Mouse (Mus musculus) thymus, postnatal 36 days (tissue): ENCODE measurements at regions not wholly inside any gene's neighbourhood (a gene's known extent, or its start where the extent isn't known, plus 50 kb on each side); places are given as distances from the start of the nearest gene placed in this dataset.

Source experiments
- DNase-seq, 2 experiments: peaks; one replicate each; pipeline ENCODE4 v3.0.0; 2022; ENCODE audit warnings: mixed read lengths in 2 of 2

DNA sequence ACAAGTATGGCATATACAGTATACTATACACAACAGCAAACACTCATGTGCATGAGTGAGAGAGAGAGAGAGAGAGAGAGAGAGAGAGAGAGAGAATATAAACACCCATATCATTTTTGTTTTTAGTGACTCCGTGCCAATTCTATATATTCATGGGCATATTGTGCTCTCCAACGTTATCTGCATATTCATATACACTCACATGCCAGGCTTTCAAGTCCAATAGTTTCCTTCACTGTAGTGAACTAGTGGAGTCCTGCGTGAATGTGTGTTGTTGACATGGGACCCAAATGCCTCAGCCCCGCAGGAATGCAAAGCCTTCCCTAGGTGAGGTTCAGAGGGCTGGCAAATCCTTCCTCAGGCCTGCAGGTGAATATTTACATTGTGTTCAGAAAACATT lies 53.4 kb upstream of the Nab1 start:
- no peak for DNase-seq

DNA sequence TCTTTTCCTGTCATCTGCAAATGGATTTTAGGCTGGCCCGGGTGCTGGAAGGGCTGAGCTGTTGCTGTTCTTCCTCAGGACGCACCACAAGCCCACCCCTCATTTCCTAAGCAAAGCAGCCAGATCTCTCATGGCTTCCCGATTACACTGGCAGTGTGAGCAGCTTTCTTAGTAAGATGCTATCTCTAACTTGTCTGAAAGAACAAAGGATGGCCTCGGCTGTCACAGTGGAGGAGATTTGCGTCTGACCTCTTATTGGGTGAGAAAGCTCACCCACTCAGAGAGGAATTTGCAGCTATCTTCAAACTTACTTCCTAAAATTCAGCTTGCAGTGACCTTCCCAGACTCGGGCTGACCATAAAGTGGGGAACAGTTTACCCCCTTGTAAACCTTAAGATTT lies 64.7 kb upstream of the Nemp2 start:
- DNase-seq: no peak

DNA sequence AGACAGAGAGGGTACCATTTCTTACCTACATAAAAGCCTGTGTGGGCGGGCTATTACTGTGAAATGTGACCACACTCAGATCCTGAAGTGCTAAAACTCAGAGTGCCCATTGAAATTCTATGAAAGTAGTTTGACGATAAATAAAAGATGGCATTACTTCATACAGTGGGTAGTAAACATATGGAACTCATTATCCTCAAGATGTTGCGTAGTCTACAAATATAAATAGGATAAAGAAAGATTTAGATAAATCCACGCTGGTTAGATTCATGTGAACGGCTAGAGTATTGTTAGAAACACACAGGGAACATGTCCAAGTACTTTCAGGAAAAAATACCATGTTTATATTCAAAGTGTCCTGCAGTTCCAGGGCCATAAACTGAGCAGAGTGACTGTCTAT lies 58.8 kb upstream of the Nemp2 start:
- no peak for DNase-seq

DNA sequence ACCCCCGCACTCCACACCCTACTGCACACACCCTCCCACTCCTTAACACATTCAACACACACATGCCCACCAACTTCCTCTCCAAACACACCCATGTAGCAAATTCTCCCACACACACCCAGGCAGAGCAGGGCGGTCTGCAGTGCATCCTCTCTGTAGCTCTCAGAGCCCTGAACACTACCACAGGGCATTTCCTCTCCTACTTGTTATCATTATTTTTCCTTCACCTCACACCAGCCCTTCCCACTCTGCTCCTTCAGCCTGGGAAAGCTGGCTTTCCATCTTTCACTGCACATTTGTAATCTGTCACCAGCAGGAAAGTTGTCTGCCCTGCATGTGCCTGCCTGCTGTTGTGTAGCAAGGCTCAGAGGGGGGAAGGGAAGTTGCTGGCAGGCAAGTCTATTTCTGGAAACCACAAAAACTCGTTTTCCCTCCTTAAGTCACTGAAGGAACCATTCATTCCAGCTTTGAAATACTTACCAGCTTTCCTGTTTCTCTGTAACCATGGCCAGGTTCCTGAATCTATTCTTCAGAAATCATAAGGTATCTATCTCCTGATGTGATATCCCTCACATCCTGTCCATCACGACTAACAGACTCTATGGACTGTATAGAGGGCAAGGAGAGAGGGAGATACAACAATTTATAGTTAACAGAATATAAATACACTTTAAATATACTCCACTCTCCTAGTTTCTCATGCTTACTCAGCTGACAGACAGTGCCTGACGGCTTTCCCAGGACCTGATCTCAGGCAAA lies 52.0 kb upstream of the Nemp2 start:
- peak; percentile 67 to 75 for DNase-seq

DNA sequence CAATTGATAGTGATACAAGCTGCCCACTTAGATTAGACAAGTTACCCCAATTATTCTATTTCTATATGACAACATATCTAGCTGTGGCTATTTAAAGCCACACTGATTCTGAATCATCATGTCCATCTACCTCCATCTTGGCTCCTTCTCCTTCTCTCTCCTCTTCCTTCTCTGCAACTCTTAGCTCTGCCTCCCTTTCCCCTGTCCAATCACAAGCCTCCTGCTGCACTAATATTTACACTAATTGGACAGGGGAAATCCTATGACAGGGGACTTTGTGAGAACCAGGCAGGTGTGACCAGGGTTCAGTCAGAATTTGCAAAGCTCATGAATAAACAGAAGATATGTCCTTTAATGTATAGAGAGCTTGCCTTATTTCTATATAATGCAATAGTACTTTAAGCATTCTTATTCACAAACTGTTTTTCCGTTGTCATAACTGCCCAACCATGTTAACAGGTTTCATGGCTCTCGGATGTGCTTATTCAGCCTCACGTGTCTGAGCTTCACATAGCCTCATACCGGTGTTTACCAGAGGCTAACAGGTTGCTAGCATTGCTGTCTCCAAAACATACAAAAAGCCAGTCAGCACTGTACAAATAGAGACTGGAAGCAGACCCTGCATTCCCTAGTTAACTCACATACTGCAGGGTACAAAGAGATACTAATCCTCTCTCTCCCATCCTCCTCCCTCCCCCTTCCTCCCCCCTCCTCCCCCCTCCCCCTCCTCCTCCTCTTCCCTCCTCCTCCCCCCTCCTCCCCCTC lies 50.2 kb upstream of the Nemp2 start:
- no peak for DNase-seq
